Mouse (Mus musculus) layer of hippocampus, adult 2 months (tissue): ENCODE measurements at regions not wholly inside any gene's neighbourhood (a gene's known extent, or its start where the extent isn't known, plus 50 kb on each side); places are given as distances from the start of the nearest gene placed in this dataset.
A peak's percentile ranks its signal among the peaks of the same experiment; 100 is the strongest.

Source experiments
- DNase-seq, 2 experiments: peaks; one replicate each; pipeline ENCODE4 v3.0.0; 2022; ENCODE audit warnings: low spot score in 2 of 2
- H3K27ac ChIP-seq: fragments of 200-600 bp; 2 replicates; pipeline ENCODE4 v1.8.1; 2022
- H3K4me3 ChIP-seq: fragments of 200-600 bp; 2 replicates; pipeline ENCODE4 v1.8.1; 2022; ENCODE audit warnings: mild to moderate bottlenecking
- CTCF ChIP-seq: fragments of 200-600 bp; conservative IDR thresholded peaks from 2 replicates; pipeline ENCODE4 v1.8.1; 2022; ENCODE audit warnings: antibody characterized with exemption, mild to moderate bottlenecking, moderate library complexity

GRCm38 (mm10) chr15:19094061-19094810 lies 275.5 kb downstream of the Cdh10 start:
- TF ChIP-seq CTCF = no peak
- Histone ChIP-seq H3K27ac (no peak overlapping the region), H3K4me3 (no peak overlapping the region)
- DNase-seq = no peak

GRCm38 (mm10) chr15:19114951-19115350 lies 296.2 kb downstream of the Cdh10 start:
- DNase-seq = peak in 1 of 2 experiments; percentile 26
- no peak for TF ChIP-seq CTCF
- Histone ChIP-seq H3K27ac (peak overlapping the region; percentile 36), H3K4me3 (no peak overlapping the region)

GRCm38 (mm10) chr15:19118995-19119394 lies 300.2 kb downstream of the Cdh10 start:
- peak in 1 of 2 experiments; percentile 56 for DNase-seq
- no peak overlapping the region for H3K4me3 ChIP-seq
- no peak for TF ChIP-seq CTCF
- H3K27ac ChIP-seq = peak overlapping the region; percentile 74

GRCm38 (mm10) chr15:19127454-19127853 lies 308.7 kb downstream of the Cdh10 start:
- no peak for DNase-seq

GRCm38 (mm10) chr15:19129316-19129715 lies 310.6 kb downstream of the Cdh10 start:
- DNase-seq = no peak
- H3K27ac ChIP-seq = no peak overlapping the region
- no peak for TF ChIP-seq CTCF
- H3K4me3 ChIP-seq = no peak overlapping the region

More at GRCm38 (mm10) chr15:19127454-19127853, 308.7 kb downstream of the Cdh10 start:
- no peak overlapping the region for H3K4me3 ChIP-seq
- no peak overlapping the region for H3K27ac ChIP-seq
- no peak for TF ChIP-seq CTCF

- H3K4me3 ChIP-seq = no peak overlapping the region
- no peak for DNase-seq
- H3K27ac ChIP-seq = no peak overlapping the region
- peak; percentile 50 for TF ChIP-seq CTCF
Measured at GRCm38 (mm10) chr15:19153682-19154081, 334.9 kb downstream of the Cdh10 start.

GRCm38 (mm10) chr15:19162119-19162888 lies 343.6 kb downstream of the Cdh10 start:
- peak; percentile 24 to 42 for DNase-seq
- Histone ChIP-seq H3K27ac (no peak overlapping the region), H3K4me3 (no peak overlapping the region)
- TF ChIP-seq CTCF = no peak

GRCm38 (mm10) chr15:19175470-19175869 lies 356.7 kb downstream of the Cdh10 start:
- TF ChIP-seq CTCF = no peak
- no peak overlapping the region for H3K27ac ChIP-seq
- no peak for DNase-seq
- H3K4me3 ChIP-seq = no peak overlapping the region
